Mouse (Mus musculus): ENCODE results near the gene Gm19426. TPM values are rescaled to one million over a fixed set of nuclear protein-coding genes. Genes with fewer than 3 reads are reported as not detected.

The Gm19426 gene
- polyA plus RNA-seq, 1 experiment = 4.4 TPM

- Histone ChIP-seq H3K27me3 (ENCODE audit: control insufficient read depth, insufficient read depth, insufficient read length) (no peaks in the 10 kb centered on the region), H3ac (ENCODE audit: control insufficient read depth, insufficient read length, low read depth) (no peak overlapping the region), H3K79me3 (ENCODE audit: low read depth) (no peaks in the 10 kb centered on the region), H3K79me2 (ENCODE audit: control insufficient read depth, insufficient read depth) (no peaks in the 10 kb centered on the region), H3K4me3 (ENCODE audit: insufficient read depth, poor library complexity, severe bottlenecking) (no peak overlapping the region), H3K36me3 (ENCODE audit: control insufficient read depth, insufficient read depth) (no peaks in the 10 kb centered on the region)
- TF ChIP-seq MYOD1 (IDR thresholded peaks at IDR 0.05; ENCODE audit: control insufficient read depth, insufficient read length, low read depth) = no peak
- TF ChIP-seq MAX (IDR thresholded peaks at IDR 0.05) = no peak
- no peak for TF ChIP-seq CTCF (IDR thresholded peaks at IDR 0.05; ENCODE audit: control insufficient read depth, insufficient read depth, insufficient read length)
- TF ChIP-seq MYOG (IDR thresholded peaks at IDR 0.05; ENCODE audit: control insufficient read depth, extremely low read depth, insufficient read length) = no peak
- no peak for TF ChIP-seq FOSL1 (IDR thresholded peaks at IDR 0.05; ENCODE audit: insufficient read depth, low read length, poor library complexity, severe bottlenecking)
These were observed 39.9 kb upstream of the Gm19426 start for GRCm38 (mm10) chr2:84783315-84783714.

- Histone ChIP-seq H3K4me3 (ENCODE audit: insufficient read depth, poor library complexity, severe bottlenecking) (no peak overlapping the region), H3K36me3 (ENCODE audit: control insufficient read depth, insufficient read depth) (no peaks in the 10 kb centered on the region), H3K79me2 (ENCODE audit: control insufficient read depth, insufficient read depth) (no peaks in the 10 kb centered on the region), H3K79me3 (ENCODE audit: low read depth) (no peaks in the 10 kb centered on the region), H3K27me3 (ENCODE audit: control insufficient read depth, insufficient read depth, insufficient read length) (no peaks in the 10 kb centered on the region), H3ac (ENCODE audit: control insufficient read depth, insufficient read length, low read depth) (no peak overlapping the region)
- TF ChIP-seq CTCF (IDR thresholded peaks at IDR 0.05; ENCODE audit: control insufficient read depth, insufficient read depth, insufficient read length) (no peak), CEBPB (IDR thresholded peaks at IDR 0.05; ENCODE audit: low read depth) (no peak), FOSL1 (IDR thresholded peaks at IDR 0.05; ENCODE audit: insufficient read depth, low read length, poor library complexity, severe bottlenecking) (no peak), USF1 (IDR thresholded peaks at IDR 0.05; ENCODE audit: low read depth) (no peak), MYOG (IDR thresholded peaks at IDR 0.05; ENCODE audit: control insufficient read depth, extremely low read depth, insufficient read length) (no peak), MYOD1 (IDR thresholded peaks at IDR 0.05; ENCODE audit: control insufficient read depth, insufficient read length, low read depth) (no peak), MAX (IDR thresholded peaks at IDR 0.05) (no peak)
These were observed 35.8 kb upstream of the Gm19426 start for GRCm38 (mm10) chr2:84779210-84779609.

GRCm38 (mm10) chr2:84777706-84778105, 34.3 kb upstream of the Gm19426 start:
- no peak overlapping the region for H3K4me3 ChIP-seq (ENCODE audit: insufficient read depth, poor library complexity, severe bottlenecking)
- no peak overlapping the region for H3ac ChIP-seq (ENCODE audit: control insufficient read depth, insufficient read length, low read depth)
- no peaks in the 10 kb centered on the region for H3K79me2 ChIP-seq (ENCODE audit: control insufficient read depth, insufficient read depth)
- no peaks in the 10 kb centered on the region for H3K36me3 ChIP-seq (ENCODE audit: control insufficient read depth, insufficient read depth)
- TF ChIP-seq MAX (IDR thresholded peaks at IDR 0.05) (no peak), USF1 (IDR thresholded peaks at IDR 0.05; ENCODE audit: low read depth) (no peak), CTCF (IDR thresholded peaks at IDR 0.05; ENCODE audit: control insufficient read depth, insufficient read depth, insufficient read length) (no peak), CEBPB (IDR thresholded peaks at IDR 0.05; ENCODE audit: low read depth) (no peak), MYOG (IDR thresholded peaks at IDR 0.05; ENCODE audit: control insufficient read depth, extremely low read depth, insufficient read length) (no peak), MYOD1 (IDR thresholded peaks at IDR 0.05; ENCODE audit: control insufficient read depth, insufficient read length, low read depth) (no peak), FOSL1 (IDR thresholded peaks at IDR 0.05; ENCODE audit: insufficient read depth, low read length, poor library complexity, severe bottlenecking) (no peak)
- no peaks in the 10 kb centered on the region for H3K27me3 ChIP-seq (ENCODE audit: control insufficient read depth, insufficient read depth, insufficient read length)
- no peaks in the 10 kb centered on the region for H3K79me3 ChIP-seq (ENCODE audit: low read depth)

GRCm38 (mm10) chr2:84775665-84776064, 32.2 kb upstream of the Gm19426 start:
- Histone ChIP-seq H3K27me3 (ENCODE audit: control insufficient read depth, insufficient read depth, insufficient read length) (no peaks in the 10 kb centered on the region), H3K4me3 (ENCODE audit: insufficient read depth, poor library complexity, severe bottlenecking) (no peak overlapping the region), H3K36me3 (ENCODE audit: control insufficient read depth, insufficient read depth) (no peaks in the 10 kb centered on the region), H3K79me2 (ENCODE audit: control insufficient read depth, insufficient read depth) (no peaks in the 10 kb centered on the region), H3ac (ENCODE audit: control insufficient read depth, insufficient read length, low read depth) (no peak overlapping the region), H3K79me3 (ENCODE audit: low read depth) (no peaks in the 10 kb centered on the region)
- TF ChIP-seq CTCF (IDR thresholded peaks at IDR 0.05; ENCODE audit: control insufficient read depth, insufficient read depth, insufficient read length) (no peak), MYOG (IDR thresholded peaks at IDR 0.05; ENCODE audit: control insufficient read depth, extremely low read depth, insufficient read length) (no peak), MAX (IDR thresholded peaks at IDR 0.05) (no peak), FOSL1 (IDR thresholded peaks at IDR 0.05; ENCODE audit: insufficient read depth, low read length, poor library complexity, severe bottlenecking) (no peak), CEBPB (IDR thresholded peaks at IDR 0.05; ENCODE audit: low read depth) (no peak), MYOD1 (IDR thresholded peaks at IDR 0.05; ENCODE audit: control insufficient read depth, insufficient read length, low read depth) (no peak), USF1 (IDR thresholded peaks at IDR 0.05; ENCODE audit: low read depth) (no peak)

GRCm38 (mm10) chr2:84775241-84775640, 31.8 kb upstream of the Gm19426 start, which contains the start of gene Serping1:
Serping1 (minus strand) TSS chr2:84775444.
- no peak for TF ChIP-seq FOSL1 (IDR thresholded peaks at IDR 0.05; ENCODE audit: insufficient read depth, low read length, poor library complexity, severe bottlenecking)
- no peak for TF ChIP-seq CTCF (IDR thresholded peaks at IDR 0.05; ENCODE audit: control insufficient read depth, insufficient read depth, insufficient read length)
- no peak for TF ChIP-seq MAX (IDR thresholded peaks at IDR 0.05)
- no peak for TF ChIP-seq CEBPB (IDR thresholded peaks at IDR 0.05; ENCODE audit: low read depth)
- no peak for TF ChIP-seq USF1 (IDR thresholded peaks at IDR 0.05; ENCODE audit: low read depth)
- TF ChIP-seq MYOG (IDR thresholded peaks at IDR 0.05; ENCODE audit: control insufficient read depth, extremely low read depth, insufficient read length) = no peak
- no peak for TF ChIP-seq MYOD1 (IDR thresholded peaks at IDR 0.05; ENCODE audit: control insufficient read depth, insufficient read length, low read depth)
- no peaks in the 10 kb centered on the region for H3K79me2 ChIP-seq (ENCODE audit: control insufficient read depth, insufficient read depth)
- no peaks in the 10 kb centered on the region for H3K36me3 ChIP-seq (ENCODE audit: control insufficient read depth, insufficient read depth)
- H3K4me3 ChIP-seq (ENCODE audit: insufficient read depth, poor library complexity, severe bottlenecking) = no peak within 1 kb of the TSS
- no peaks in the 10 kb centered on the region for H3K27me3 ChIP-seq (ENCODE audit: control insufficient read depth, insufficient read depth, insufficient read length)
- no peak within 1 kb of the TSS for H3ac ChIP-seq (ENCODE audit: control insufficient read depth, insufficient read length, low read depth)
- no peaks in the 10 kb centered on the region for H3K79me3 ChIP-seq (ENCODE audit: low read depth)

- H3ac ChIP-seq (ENCODE audit: control insufficient read depth, insufficient read length, low read depth) = no peak overlapping the region
- H3K4me3 ChIP-seq (ENCODE audit: insufficient read depth, poor library complexity, severe bottlenecking) = no peak overlapping the region
- TF ChIP-seq CTCF (IDR thresholded peaks at IDR 0.05; ENCODE audit: control insufficient read depth, insufficient read depth, insufficient read length) (no peak), MYOG (IDR thresholded peaks at IDR 0.05; ENCODE audit: control insufficient read depth, extremely low read depth, insufficient read length) (no peak), MYOD1 (IDR thresholded peaks at IDR 0.05; ENCODE audit: control insufficient read depth, insufficient read length, low read depth) (no peak), CEBPB (IDR thresholded peaks at IDR 0.05; ENCODE audit: low read depth) (no peak), MAX (IDR thresholded peaks at IDR 0.05) (no peak), USF1 (IDR thresholded peaks at IDR 0.05; ENCODE audit: low read depth) (no peak), FOSL1 (IDR thresholded peaks at IDR 0.05; ENCODE audit: insufficient read depth, low read length, poor library complexity, severe bottlenecking) (no peak)
- H3K79me2 ChIP-seq (ENCODE audit: control insufficient read depth, insufficient read depth) = no peaks in the 10 kb centered on the region
- no peaks in the 10 kb centered on the region for H3K36me3 ChIP-seq (ENCODE audit: control insufficient read depth, insufficient read depth)
- no peaks in the 10 kb centered on the region for H3K27me3 ChIP-seq (ENCODE audit: control insufficient read depth, insufficient read depth, insufficient read length)
- no peaks in the 10 kb centered on the region for H3K79me3 ChIP-seq (ENCODE audit: low read depth)
These were observed 31.3 kb upstream of the Gm19426 start for GRCm38 (mm10) chr2:84774751-84775150.
